Mouse (Mus musculus) heart, postnatal 14 days (tissue): ENCODE results near the gene Sprr3. TPM values are rescaled to one million over a fixed set of nuclear protein-coding genes. Genes with fewer than 3 reads are reported as not detected.
"Not testable (repeated sequence)": the region's sequence is repeated elsewhere in the genome, so short reads cannot be mapped to it uniquely, and the experiment has no call there.

Experiments used
- DNase-seq, 2 experiments: peaks; one replicate each; pipeline ENCODE4 v3.0.0; 2021 to 2022
- intact Hi-C: fragments of 180-260 bp; cut with DNase I; formaldehyde crosslinking; loops from one replicate; pipeline ENCODE4 v1.15.1; 2025
- long read RNA-seq, 2 experiments: library from polyadenylated mRNA; stranded (forward); transcript quantifications; one replicate each; pipeline ENCODE4 v2.0.0; 2021
- total RNA-seq, 2 experiments: library from RNA; stranded (reverse); gene quantifications; 2 replicates each; pipeline ENCODE4 v1.2.3; 2021

Sprr3 gene
- not detected for total RNA-seq
- long read RNA-seq, experiment 1: 0 reads
- long read RNA-seq, experiment 2: 0 reads

- no peak for DNase-seq
- intact Hi-C loops: no loop called here
Measured at GRCm38 (mm10) chr3:92458620-92459019, at the start of gene Sprr3. Gene Sprr3, minus strand, starts transcription at chr3:92458720.

DNA sequence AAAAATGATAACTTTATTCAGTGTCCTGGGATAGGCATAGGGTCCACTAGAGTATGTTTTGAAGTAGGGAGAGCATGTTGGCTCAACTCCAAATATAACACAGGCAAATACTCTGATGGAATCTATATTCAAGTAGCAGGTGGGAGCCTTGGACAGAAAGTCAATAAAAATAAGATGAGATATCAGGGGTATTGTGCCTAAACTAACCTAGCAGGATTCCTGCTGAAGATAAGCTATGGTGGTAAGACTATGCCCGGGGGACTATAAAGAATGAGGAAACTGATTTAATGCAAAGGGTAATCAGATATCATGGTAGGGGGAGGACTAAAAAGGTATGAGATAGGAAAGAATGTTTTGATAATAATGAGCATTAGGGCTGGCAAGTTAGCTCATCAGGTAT, 49.7 kb upstream of the Sprr3 start:
- DNase-seq: no peak
- intact Hi-C loops: no loop called here

GRCm38 (mm10) chr3:92503528-92503927, 45.0 kb upstream of the Sprr3 start:
- no peak for DNase-seq
- intact Hi-C loops: no loop called here

DNA sequence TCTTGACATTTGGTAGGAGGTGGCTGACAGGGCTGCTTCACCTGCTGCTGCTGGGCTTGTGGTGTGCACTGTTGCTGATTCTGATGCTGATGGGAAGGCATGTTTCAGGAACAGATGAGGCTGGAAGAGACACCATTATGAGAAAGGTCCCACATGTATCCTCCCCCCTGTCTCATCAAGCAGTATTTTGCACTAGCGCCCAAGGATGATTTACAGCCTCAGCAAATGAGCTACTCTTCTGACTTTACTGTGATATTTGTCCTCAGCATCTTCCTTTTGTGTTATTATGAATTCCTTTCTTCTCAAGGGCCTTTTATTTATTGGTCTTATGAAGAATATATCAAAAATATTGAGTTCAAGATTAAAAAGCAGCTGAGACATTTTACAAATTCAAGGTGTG, 41.9 kb upstream of the Sprr3 start, which contains the start of gene Sprr4:
Sprr4 (minus strand) TSS at position 101 of the 400 bp plus-strand sequence.
- intact Hi-C loops: no loop called here

GRCm38 (mm10) chr3:92490262-92490661, 31.7 kb upstream of the Sprr3 start:
- DNase-seq, intact Hi-C loops: not testable (repeated sequence)

More for the DNA sequence above, 41.9 kb upstream of the Sprr3 start, which contains the start of gene Sprr4:
- no peak for DNase-seq

DNA sequence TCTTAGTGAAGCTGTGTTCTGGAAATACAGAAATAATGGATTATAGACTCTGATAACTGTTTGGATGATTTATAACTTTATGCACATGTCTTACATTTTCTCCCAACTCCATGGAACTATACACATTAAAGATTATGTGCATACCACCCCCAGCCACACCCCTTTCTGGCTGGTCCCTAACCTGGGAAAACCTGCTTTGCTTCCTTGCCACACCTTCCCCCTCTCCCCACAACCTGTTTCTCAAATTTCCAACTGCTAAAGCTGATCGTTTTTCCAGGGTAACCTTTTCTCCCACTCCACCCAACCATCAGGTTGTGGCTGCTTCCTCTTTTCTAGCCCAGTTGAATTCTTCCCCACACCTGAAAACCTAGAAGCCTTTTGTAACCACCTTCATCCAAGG, 27.8 kb upstream of the Sprr3 start:
- intact Hi-C loops: no loop called here
- no peak for DNase-seq

DNA sequence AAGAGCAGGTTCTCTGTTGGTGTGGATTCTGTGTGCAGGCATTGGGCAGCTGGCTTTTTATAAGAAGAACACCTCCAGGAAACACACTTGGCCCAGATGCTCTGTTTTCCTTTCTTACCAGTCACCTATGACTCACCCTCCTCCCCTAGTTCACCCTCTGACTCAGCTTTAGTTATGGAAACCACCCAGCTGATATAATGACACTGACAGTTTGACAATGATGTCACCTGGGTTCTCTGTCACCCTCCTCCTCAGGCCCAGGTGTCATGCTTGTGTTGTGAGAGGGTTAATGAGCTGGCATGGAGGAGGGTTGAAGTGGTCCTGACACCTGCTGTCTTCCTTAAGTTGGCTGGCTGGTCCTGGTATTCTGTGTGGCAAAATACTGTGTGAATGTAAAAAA, 27.3 kb upstream of the Sprr3 start, which contains the start of gene Sprr1a:
Sprr1a (minus strand) TSS at position 33 of the 400 bp plus-strand sequence.
- intact Hi-C loops: no loop called here
- no peak for DNase-seq

DNA sequence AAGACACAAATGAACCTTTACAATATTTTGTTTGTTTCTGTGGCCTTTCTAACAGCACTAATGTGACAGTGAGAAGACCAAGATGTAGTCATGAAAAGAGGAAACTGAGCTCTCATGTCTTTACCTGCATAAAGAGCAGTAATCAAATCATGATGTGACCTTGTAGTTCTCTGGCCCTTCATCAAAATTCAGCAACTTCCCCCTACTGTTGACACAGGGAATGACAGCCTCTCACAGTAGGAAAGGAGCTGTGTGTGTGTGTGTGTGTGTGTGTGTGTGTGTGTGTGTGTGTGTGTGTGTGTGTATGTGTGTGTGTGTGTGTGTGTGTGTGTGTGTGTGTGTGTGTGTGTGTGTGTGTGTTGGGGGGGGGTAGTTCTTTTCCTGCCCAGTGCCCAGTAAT, 22.7 kb upstream of the Sprr3 start:
- intact Hi-C loops: not testable (repeated sequence)
- DNase-seq: peak in 1 of 2 experiments; percentile 5

DNA sequence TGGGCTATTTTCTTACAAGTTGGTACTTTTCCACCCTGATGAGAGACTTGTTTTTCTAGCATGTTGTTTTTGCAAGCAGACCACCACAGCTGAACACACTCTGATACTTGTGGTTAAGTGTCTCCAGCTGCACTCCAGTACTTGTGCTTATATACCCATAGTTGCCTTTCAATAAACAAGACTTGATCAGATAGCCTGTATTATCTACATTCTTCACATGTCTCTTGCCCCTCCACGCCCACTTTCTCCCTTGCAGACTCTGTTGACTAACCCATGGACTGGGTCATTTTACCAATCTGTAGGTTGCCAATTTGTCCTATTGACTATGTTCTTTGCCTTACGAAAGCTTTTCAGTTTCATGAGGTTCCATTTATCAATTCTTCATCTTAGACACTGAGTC, 11.6 kb upstream of the Sprr3 start:
- intact Hi-C loops: no loop called here
- no peak for DNase-seq

- no peak for DNase-seq
- intact Hi-C loops: no loop called here
Measured at GRCm38 (mm10) chr3:92467424-92467823, 8.9 kb upstream of the Sprr3 start.

- no peak for DNase-seq
- intact Hi-C loops: no loop called here
Measured at GRCm38 (mm10) chr3:92466576-92466975, 8.1 kb upstream of the Sprr3 start.

GRCm38 (mm10) chr3:92455151-92455550, 3.4 kb downstream of the Sprr3 start:
- intact Hi-C loops: no loop called here
- no peak for DNase-seq

DNA sequence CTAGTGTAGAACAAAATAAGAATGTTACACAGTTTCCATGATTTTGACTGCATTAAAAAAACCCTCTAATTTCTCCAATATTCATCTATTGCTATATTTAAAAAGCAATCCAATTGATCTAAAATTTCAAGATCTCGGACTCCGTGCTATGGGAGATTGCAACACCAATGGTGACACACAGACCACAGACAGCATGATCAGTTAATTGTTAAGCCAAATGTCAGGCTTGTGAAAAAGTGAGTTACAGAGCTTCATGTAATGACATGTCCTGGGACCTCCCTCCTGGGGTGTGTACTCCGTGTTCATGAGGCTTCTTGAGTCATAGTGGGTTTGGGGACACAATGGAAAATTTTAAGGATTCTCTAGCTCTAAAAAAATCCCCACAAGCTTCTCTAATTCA, 18.3 kb downstream of the Sprr3 start:
- intact Hi-C loops: no loop called here
- no peak for DNase-seq

- no peak for DNase-seq
- intact Hi-C loops: no loop called here
Measured at GRCm38 (mm10) chr3:92438689-92439088, 19.8 kb downstream of the Sprr3 start, which contains the start of gene Sprr1b. Gene Sprr1b, minus strand, starts transcription at chr3:92438789.

DNA sequence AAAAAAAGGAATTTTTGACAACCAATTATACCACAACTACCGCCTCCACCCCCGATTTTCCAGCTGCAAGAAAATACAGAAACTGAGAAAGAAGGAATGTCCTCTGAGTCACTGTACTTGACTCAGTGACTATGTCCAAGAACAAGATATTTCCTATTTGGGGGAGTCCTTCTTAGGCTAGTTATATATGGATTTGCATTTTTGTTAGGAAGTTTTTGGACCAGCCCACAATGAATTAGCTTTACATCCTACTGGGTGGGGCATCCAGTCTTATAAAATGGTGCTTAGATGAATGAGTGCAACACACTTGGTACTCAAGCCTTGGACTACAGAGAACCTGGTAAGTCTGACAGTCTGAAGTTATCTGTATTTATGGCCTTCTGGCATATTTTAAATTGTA, 26.2 kb downstream of the Sprr3 start, which contains the start of gene Sprr2k:
Sprr2k (plus strand) TSS at position 301 of the 400 bp plus-strand sequence.
- no peak for DNase-seq
- intact Hi-C loops: no loop called here

GRCm38 (mm10) chr3:92429323-92429722, 29.2 kb downstream of the Sprr3 start, which contains the start of gene Gm9774:
Gene Gm9774, minus strand, starts transcription at chr3:92429423.
- no peak for DNase-seq
- intact Hi-C loops: no loop called here

GRCm38 (mm10) chr3:92417782-92418181, 40.7 kb downstream of the Sprr3 start, which contains the start of gene Sprr2j-ps:
Gene Sprr2j-ps, plus strand, starts transcription at chr3:92418082.
- intact Hi-C loops: no loop called here

GRCm38 (mm10) chr3:92407691-92408090, 50.8 kb downstream of the Sprr3 start, which contains the start of gene Sprr2i:
Gene Sprr2i, plus strand, starts transcription at chr3:92407991.
- DNase-seq: no peak
- intact Hi-C loops: no loop called here

More at GRCm38 (mm10) chr3:92417782-92418181, 40.7 kb downstream of the Sprr3 start, which contains the start of gene Sprr2j-ps:
- DNase-seq: no peak
